Mouse (Mus musculus) macrophage (primary cell): Measurements from ENCODE around the gene Pdzd3. TPM values are rescaled to one million over a fixed set of nuclear protein-coding genes. Genes with fewer than 3 reads are reported as not detected.

Experiments
- H3K27ac ChIP-seq: fragments of 350-480 bp; formaldehyde crosslinking; 2 replicates; pipeline ENCODE4 v1.9.0; 2021
- H3K36me3 ChIP-seq: fragments of 350-480 bp; formaldehyde crosslinking; 2 replicates; pipeline ENCODE4 v1.9.0; 2021; ENCODE audit errors: inconsistent target
- H3K4me3 ChIP-seq: fragments of 350-480 bp; formaldehyde crosslinking; 2 replicates; pipeline ENCODE4 v1.9.0; 2021; ENCODE audit errors: inconsistent target
- H3K79me2 ChIP-seq: fragments of 350-480 bp; formaldehyde crosslinking; 2 replicates; pipeline ENCODE4 v1.9.0; 2021; ENCODE audit errors: inconsistent target
- WGBS: methylation state at CpG from one replicate; pipeline ENCODE4 v1.1.7; 2026; ENCODE audit warnings: inconsistent platforms; ENCODE audit not compliant: missing documents; 5-methylcytosine and 5-hydroxymethylcytosine counted together
- polyA plus RNA-seq: library from polyadenylated mRNA; stranded (reverse); fragments of 250-400 nt; gene quantifications from 3 replicates; pipeline ENCODE4 v1.2.4, GENCODE M21; 2018; ENCODE audit warnings: inconsistent platforms

Gene Pdzd3
- polyA plus RNA-seq, 1 experiment from 2014 or later = not detected

DNA sequence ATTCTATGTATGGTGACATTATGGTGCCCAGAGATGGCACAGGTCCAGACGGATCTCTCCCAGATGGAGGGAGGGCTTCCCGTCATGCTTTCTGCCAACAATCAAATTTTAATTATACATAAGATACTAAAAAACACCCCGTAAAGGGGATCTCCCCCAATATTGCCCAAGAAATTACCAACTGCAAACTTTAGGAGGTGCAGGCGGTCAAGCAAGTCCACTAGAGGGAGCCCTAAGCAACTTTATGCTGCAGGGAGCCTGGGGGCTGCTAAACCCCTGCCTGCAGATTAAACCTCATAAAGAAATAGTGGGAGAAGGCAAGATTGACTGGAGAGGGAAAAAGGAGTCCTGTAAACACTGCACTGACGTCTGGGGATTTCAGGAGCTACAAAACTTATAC lies 11.8 kb downstream of the Pdzd3 start:
- Histone ChIP-seq H3K27ac (no peak overlapping the region), H3K79me2 (no peaks in the 10 kb centered on the region)
- WGBS = 13% methylated on average over 5 of the region's 5 CpGs

DNA sequence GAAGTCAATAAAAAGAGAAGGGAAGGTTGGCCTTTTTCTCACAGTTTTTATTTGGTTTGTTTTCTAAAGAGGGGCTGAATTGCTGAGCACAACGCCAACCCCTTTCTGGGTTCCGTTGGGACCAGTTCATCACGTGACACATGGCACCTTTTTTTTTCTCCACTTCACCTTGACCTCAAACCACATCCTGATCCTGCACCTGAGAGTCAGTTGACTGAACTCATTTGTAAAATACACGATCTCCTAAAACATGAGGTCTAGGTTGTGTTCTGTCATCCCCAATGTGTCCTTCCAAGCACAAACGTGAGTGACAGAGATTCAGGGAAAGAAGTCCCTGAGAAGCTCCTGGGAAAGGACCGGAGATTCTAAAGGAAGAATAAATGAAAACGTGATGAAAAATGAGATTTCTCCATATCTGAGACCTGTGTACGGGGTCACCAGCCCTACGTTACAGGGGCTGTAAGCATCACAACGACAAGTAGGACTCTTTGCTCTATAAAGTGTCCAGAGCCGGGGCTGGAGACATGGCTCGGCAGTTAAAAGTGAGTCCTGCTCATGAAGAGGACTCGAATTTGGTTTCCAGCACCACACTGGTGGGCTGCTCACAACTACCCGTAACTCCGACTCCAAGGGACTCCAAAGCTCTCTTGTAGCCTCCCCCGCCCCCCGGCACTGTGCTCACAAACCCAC lies 12.6 kb downstream of the Pdzd3 start:
- Histone ChIP-seq H3K79me2 (no peaks in the 10 kb centered on the region), H3K36me3 (no peaks in the 10 kb centered on the region), H3K27ac (no peak overlapping the region), H3K4me3 (no peak overlapping the region)
- WGBS = 80% methylated on average over 15 of the region's 17 CpGs

More for the DNA sequence above, 11.8 kb downstream of the Pdzd3 start:
- H3K4me3 ChIP-seq = no peak overlapping the region
- no peaks in the 10 kb centered on the region for H3K36me3 ChIP-seq

DNA sequence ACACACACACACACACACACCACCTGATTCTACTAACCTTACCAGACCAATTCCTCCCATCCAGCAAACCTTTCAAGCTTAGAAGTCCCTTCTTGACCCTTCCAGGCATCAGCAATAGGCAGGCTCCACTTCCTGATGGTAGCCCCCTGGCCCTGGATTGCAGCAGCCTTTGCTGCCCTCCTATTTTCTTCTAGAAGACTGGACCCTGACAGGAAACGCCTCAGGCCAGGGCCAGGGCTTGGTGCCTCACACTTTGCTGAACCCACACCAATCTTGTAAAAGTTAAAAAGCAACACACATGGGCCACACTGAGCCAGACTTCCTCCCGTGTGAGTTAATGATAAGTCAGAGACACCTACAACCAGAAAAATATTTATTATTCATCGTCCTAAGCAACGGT lies 14.1 kb downstream of the Pdzd3 start:
- 89% methylated on average over 4 of the region's 4 CpGs for WGBS
- peaks cover 13% of the 10 kb centered on the region for H3K79me2 ChIP-seq
- no peak overlapping the region for H3K27ac ChIP-seq
- no peaks in the 10 kb centered on the region for H3K36me3 ChIP-seq
- no peak overlapping the region for H3K4me3 ChIP-seq

DNA sequence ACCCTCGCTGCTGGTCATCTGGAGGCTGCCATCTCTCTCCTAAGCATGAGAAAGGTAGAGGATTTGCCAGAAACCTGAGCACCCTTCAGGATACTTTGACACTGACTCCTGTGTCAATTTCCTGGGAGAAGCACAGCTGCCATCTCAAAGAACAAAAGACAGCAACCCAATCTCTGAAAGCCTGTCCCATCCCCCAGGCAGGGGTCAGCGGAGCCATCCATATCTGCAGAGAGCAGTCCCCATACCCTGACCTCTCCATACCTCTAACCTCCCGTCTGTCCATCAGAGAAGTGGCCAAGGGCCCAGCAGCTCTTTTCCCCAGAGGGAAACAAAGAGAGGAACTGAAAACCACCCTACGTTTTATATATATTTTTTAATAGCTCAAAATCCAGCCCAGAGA lies 14.7 kb downstream of the Pdzd3 start:
- Histone ChIP-seq H3K4me3 (no peak overlapping the region), H3K27ac (0 out of 2 replicates have a peak overlapping the region, but pooled peaks have one; percentile 95)

DNA sequence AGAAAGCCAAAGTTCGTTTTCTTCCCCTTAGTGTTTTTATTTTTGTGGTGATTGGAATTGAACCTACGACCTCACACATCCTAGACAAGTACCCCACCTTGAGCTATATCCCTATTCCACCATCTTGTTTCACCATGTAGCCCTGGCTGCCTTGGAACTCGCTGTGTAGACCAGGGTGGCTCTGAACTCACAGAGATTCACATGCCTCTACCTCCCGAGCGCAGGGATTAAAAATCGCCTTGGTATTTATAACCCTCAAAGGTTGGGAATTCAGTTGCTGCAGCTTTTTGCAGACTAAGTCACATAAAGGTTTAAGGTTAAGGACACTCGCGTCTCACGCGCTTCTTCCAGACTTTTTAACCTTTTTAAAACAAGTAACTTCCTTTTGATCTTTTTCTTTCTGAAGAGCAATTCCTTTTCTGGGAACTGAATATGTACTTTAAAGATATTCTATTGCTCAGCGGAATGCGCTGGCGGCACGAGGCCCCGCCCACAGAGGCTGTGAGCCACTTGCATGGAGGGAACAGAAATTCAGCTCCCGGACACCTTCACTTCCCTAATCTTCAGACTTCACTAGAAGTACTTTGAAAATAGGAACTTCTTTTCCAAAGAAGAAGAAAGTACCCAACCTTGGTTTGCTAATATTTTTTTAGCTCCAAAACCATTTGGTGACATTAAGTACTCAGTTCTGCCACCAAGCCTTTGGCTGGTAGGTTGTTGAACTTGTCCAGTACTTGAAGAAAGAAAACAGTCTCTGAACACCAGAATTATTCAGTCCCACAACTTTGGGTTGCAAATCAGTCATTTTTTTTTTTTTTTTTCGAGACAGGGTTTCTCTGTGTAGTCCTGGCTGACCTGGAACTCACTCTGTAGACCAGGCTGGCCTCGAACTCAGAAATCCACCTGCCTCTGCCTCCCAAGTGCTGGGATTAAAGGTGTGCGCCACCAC lies 16.5 kb downstream of the Pdzd3 start:
- Histone ChIP-seq H3K27ac (peak overlapping the region; percentile 95), H3K79me2 (peaks cover 36% of the 10 kb centered on the region), H3K36me3 (no peaks in the 10 kb centered on the region), H3K4me3 (peak overlapping the region; percentile 34)
- WGBS = 2% methylated on average over 16 of the region's 19 CpGs

More for the DNA sequence above, 14.7 kb downstream of the Pdzd3 start:
- WGBS = 53% methylated on average over 4 of the region's 4 CpGs
- H3K79me2 ChIP-seq = peaks cover 18% of the 10 kb centered on the region
- H3K36me3 ChIP-seq = no peaks in the 10 kb centered on the region

DNA sequence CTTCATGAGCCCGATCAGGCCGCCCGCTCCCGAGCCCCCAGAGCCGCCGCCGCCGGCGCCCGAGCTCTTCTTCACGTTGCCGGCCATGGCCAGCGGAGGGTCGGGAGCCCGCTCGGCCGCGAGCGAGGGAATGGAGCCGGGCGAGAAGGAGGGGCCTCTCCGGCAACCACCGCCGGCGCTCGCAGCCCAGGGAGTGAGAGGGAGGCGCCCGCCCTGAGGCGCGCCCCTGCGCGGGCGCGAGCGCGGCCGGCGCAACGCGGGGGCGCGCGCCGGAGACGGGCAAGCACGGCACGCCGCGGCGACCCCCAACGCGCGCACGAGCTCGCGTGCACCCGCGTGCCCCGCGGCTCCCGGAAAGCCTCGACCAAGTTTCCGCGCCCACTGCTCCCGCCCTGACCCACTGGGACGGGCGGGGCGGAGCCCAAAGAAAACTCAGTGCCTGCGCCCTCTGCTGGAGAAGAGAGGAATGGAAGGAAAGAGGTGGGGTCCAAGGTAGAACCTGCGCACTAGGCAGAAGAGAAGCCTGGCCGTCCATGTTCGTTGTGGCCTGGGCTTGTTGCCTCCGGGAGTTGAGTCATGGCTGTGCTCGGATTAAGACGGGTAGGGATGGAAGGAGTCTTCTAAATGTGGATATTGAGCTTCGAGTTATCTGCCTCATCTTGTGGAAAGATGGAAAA lies 17.3 kb downstream of the Pdzd3 start, which contains the start of gene Cbl:
Cbl (minus strand) TSS at position 248 of the 677 bp plus-strand sequence.
- 2% methylated on average over 60 of the region's 76 CpGs for WGBS
- H3K36me3 ChIP-seq = no peaks in the 10 kb centered on the region

DNA sequence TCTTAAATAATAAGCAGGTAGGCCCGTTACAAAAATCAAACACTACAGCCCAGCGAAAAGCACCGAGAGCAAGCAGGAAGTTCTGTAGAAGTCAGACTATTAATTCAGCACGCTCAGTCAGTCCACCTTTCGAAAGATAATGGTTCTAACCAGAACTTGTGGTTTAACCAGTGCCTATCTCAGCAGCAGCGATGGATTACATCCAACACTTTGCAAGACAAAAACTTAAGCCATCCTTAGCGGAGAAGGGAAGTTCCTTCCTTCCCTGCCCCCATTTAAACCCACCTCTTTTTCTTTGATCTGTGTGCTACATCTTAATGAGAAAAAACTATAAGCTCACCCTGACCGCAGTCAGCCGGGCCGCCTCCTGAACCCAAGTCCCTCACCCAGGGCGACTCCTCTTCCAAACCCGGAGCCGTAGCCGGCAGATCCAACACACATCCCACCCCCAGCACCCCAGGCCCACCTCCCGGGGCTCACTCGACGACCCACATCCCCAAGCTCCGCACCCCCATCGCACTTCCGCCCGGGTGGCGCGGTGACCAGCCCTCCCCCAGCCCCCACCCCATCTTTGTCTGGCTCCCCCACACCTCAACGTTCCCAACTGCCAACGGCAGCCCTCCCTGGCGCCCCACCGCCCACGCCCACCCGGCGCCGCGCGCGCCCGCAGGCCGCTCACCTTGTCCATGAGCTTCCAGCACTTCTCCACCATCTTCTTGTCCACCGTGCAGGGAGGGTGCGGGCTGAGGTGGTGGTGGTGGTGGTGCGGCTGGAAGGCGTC lies 18.1 kb downstream of the Pdzd3 start:
- Histone ChIP-seq H3K27ac (peak overlapping the region; percentile 92), H3K36me3 (no peaks in the 10 kb centered on the region), H3K79me2 (peaks cover 52% of the 10 kb centered on the region), H3K4me3 (peak overlapping the region; percentile 83)
- 0% methylated on average over 21 of the region's 40 CpGs for WGBS

More for the DNA sequence above, 17.3 kb downstream of the Pdzd3 start, which contains the start of gene Cbl:
- H3K79me2 ChIP-seq = peaks cover 44% of the 10 kb centered on the region
- H3K4me3 ChIP-seq = peak within 1 kb of the TSS; percentile 83
- H3K27ac ChIP-seq = peak within 1 kb of the TSS; percentile 95

DNA sequence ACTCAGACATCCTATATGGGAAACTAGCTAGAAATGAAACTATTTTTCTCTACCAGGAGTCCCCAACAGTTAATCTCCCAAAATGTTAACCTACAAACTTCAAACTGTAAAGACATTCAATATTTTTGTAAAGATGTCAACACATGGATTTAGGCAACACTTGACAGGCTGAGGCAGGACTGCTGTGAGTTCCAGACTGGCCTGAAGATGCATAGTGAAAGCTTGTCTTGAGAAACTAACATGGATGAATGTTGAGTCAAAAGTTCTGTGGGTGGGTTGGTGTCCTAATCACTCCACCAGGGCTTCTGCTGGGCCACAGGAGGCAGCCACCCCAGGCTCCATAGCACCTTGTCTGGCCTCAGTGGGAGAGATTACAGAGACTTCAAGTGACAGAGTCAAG lies 19.7 kb downstream of the Pdzd3 start:
- Histone ChIP-seq H3K79me2 (peaks cover 68% of the 10 kb centered on the region), H3K4me3 (peak overlapping the region; percentile 83), H3K36me3 (no peaks in the 10 kb centered on the region), H3K27ac (peak overlapping the region; percentile 92)

DNA sequence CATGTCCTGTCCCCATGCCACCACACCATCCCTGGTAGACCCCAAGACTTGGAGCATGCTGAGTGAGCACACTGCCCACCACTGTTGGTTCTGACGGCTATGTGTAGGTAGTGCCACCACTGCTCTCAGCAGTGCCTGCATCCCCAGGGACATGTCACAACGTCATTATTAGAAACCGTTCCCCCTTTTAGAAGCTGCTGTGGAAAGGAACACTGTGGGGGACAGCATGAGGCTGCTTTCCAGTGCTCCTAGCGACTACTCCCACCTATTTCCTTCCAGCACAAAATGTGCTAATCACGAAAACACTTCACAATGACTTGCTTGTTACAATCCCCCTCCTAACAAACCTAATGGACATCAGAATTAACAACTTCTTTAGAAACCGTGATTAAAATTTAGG lies 25.3 kb downstream of the Pdzd3 start:
- 34% methylated on average over 6 of the region's 6 CpGs for WGBS
- Histone ChIP-seq H3K4me3 (no peak overlapping the region), H3K79me2 (peaks cover 100% of the 10 kb centered on the region), H3K27ac (no peak overlapping the region), H3K36me3 (no peaks in the 10 kb centered on the region)

DNA sequence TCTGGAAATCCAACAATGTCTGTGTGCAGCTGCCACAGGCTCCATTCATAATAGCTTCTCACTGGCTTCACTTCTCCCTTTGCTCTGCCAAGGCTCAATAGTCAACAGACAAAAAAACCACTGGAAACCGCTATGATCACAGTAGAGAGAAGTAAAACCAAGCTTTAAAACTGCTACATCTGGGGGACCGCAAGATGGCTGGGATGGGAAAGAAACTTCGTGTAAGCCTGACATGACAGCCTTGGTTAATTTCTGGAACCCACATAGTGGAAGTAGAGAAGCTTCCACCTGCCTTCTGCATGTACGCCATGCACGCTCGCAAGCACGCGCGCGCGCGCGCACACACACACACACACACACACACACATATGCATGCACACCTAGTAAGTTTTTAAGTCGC lies 37.7 kb downstream of the Pdzd3 start:
- H3K79me2 ChIP-seq = peaks cover 55% of the 10 kb centered on the region
- WGBS = 0% methylated on average over 5 of the region's 14 CpGs
- no peaks in the 10 kb centered on the region; the same call in 1 of the 2 replicates for H3K36me3 ChIP-seq
- H3K27ac ChIP-seq = peak overlapping the region; percentile 34
- peak overlapping the region; percentile 8; the same call in 1 of the 2 replicates for H3K4me3 ChIP-seq

DNA sequence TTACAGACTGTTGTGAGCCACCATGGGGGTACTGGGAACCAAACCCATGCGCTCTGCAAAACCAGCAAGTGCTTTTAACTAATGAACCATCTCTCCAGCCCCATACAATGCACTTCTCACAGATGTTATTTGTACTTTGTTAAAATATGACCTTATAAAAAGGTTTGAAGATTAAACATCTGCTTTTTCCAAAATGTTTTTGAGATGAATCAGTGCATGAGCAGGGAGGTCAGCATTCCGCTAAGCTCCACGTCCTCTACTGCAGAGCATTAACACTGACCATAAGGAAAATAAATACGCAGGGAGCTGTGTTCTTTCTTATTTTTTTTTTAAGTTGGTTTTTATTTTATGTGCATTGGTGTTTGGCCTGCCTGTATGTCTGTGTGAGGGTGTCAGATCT lies 38.9 kb downstream of the Pdzd3 start:
- no peaks in the 10 kb centered on the region; the same call in 1 of the 2 replicates for H3K36me3 ChIP-seq
- 91% methylated on average over 4 of the region's 4 CpGs for WGBS
- peaks cover 66% of the 10 kb centered on the region for H3K79me2 ChIP-seq
- H3K27ac ChIP-seq = no peak overlapping the region
- H3K4me3 ChIP-seq = no peak overlapping the region

DNA sequence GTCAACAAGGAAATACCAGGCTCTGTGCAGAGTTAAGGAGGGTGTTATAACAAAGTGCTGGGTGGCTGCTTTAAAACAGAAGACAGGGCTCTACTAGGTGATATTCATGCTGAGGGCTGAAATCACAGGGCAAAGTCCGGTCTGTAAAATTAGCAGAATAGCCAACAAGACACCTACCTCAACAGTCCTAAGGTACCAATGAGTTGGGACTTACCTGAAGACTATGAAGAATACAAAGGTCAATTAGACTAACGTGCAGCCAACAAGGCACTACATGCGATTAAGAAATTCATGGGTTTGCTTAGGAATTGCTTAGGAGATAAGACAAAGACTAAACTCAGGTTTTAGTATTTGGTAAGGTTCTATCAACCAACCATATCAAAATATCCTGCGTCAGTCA lies 41.9 kb downstream of the Pdzd3 start:
- 91% methylated on average over 4 of the region's 4 CpGs for WGBS
- no peak overlapping the region for H3K4me3 ChIP-seq
- peaks cover 96% of the 10 kb centered on the region for H3K79me2 ChIP-seq
- H3K36me3 ChIP-seq = peaks cover 4% of the 10 kb centered on the region; the same call in 1 of the 2 replicates
- no peak overlapping the region for H3K27ac ChIP-seq

DNA sequence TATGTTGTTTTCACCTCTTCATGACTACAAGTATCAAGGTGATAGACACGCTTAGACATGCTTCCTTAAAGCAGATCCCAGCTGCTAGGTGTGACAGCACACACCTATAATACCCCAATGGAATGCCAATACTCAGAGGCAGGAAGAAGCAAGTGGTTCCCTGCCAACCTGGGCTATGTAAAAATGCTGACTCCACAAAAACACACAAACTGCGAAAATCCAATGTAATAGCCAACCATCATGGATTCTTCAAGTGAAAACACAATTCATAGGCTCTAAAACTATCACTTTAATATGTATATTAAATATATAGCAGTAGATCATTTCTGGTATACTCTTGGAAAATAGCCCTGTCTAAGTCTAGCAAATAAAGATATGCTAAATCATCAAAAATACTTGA lies 43.4 kb downstream of the Pdzd3 start:
- 88% methylated on average over 2 of the region's 2 CpGs for WGBS
- peaks cover 100% of the 10 kb centered on the region for H3K79me2 ChIP-seq
- no peak overlapping the region for H3K4me3 ChIP-seq
- H3K27ac ChIP-seq = no peak overlapping the region
- peaks cover 4% of the 10 kb centered on the region; the same call in 1 of the 2 replicates for H3K36me3 ChIP-seq

DNA sequence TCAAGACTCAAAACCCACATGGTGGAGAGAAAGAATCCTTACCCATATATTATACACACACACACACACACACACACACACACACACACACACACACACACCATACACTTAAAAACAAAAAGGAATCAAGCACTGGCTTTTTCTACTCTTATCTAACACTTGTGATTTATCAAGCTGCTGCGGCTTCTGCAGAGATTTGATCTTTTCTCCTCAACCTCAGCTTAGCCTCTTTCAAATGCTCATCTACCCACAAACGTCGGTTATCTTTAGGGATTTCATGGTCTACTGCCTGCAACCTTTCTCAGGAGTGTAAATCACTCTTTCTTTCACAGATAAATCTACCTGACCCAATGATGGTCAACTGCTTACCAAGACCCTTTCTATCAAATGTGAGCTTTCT lies 50.8 kb downstream of the Pdzd3 start:
- no peak overlapping the region for H3K4me3 ChIP-seq
- H3K27ac ChIP-seq = no peak overlapping the region
- H3K36me3 ChIP-seq = peaks cover 24% of the 10 kb centered on the region; the same call in 1 of the 2 replicates
- H3K79me2 ChIP-seq = peaks cover 100% of the 10 kb centered on the region
- WGBS = 98% methylated on average over 3 of the region's 3 CpGs
